Mouse (Mus musculus) midbrain, embryonic 14.5 days (tissue): ENCODE measurements around the gene Gm28729. TPM values are rescaled to one million over a fixed set of nuclear protein-coding genes. Genes with fewer than 3 reads are reported as not detected.

Source experiments
- ATAC-seq: fragments of 200-750 bp; cut with Nextera tagmentation; 2 replicates; pipeline ENCODE4 v1.8.0; 2017; ENCODE audit warnings: moderate number of reproducible peaks, moderate library complexity; ENCODE audit not compliant: low FRiP score, low TSS enrichment
- DNase-seq: peaks from one replicate; pipeline ENCODE4 v3.0.0-alpha.2; 2015
- H3K27ac ChIP-seq: fragments of 300-500 bp; sonication (generic); replicated peaks from 2 replicates; pipeline ENCODE4 v1.5.1; 2014; ENCODE audit warnings: mild to moderate bottlenecking, low read depth, low read length, moderate library complexity
- H3K27me3 ChIP-seq: fragments of 300-500 bp; sonication (generic); 2 replicates; pipeline ENCODE4 v1.6.1; 2014; ENCODE audit warnings: low read length, control low read depth, mixed read lengths; ENCODE audit not compliant: control insufficient read depth, insufficient read depth
- H3K36me3 ChIP-seq: fragments of 300-500 bp; sonication (generic); 2 replicates; pipeline ENCODE4 v1.6.1; 2014; ENCODE audit warnings: low read length, control low read depth; ENCODE audit not compliant: control insufficient read depth, insufficient read depth
- H3K4me1 ChIP-seq: fragments of 300-500 bp; sonication (generic); 2 replicates; pipeline ENCODE4 v1.6.1; 2014; ENCODE audit warnings: mild to moderate bottlenecking, antibody characterized with exemption, low read length, control low read depth; ENCODE audit not compliant: control insufficient read depth, insufficient read depth
- H3K4me2 ChIP-seq: fragments of 300-500 bp; sonication (generic); 2 replicates; pipeline ENCODE4 v1.6.1; 2014; ENCODE audit warnings: mild to moderate bottlenecking, low read length, moderate library complexity
- H3K4me3 ChIP-seq: fragments of 300-500 bp; sonication (generic); replicated peaks from 2 replicates; pipeline ENCODE4 v1.5.1; 2014; ENCODE audit warnings: low read depth, low read length
- H3K9ac ChIP-seq: fragments of 300-500 bp; sonication (generic); replicated peaks from 2 replicates; pipeline ENCODE4 v1.6.1; 2014; ENCODE audit warnings: mild to moderate bottlenecking, low read length, moderate library complexity
- H3K9me3 ChIP-seq: fragments of 300-500 bp; sonication (generic); 2 replicates; pipeline ENCODE4 v1.6.1; 2016; ENCODE audit warnings: low read length, control low read depth, mixed read lengths; ENCODE audit not compliant: control insufficient read depth
- WGBS: fragments of 180-500 bp; shearing (Covaris S2); extraction: QIAGEN DNeasy Blood & Tissue Kit; methylation state at CpG from one replicate; pipeline ENCODE4 v1.1.7; 2014; 5-methylcytosine and 5-hydroxymethylcytosine counted together
- polyA plus RNA-seq: library from polyadenylated mRNA; unstranded; fragments of >200 nt; fragmentation: Nextera tagmentation; extraction: Ambion mirVana; gene quantifications from 2 replicates; pipeline ENCODE4 v1.2.1, GENCODE M21; 2014

The Gm28729 gene
- not detected in 2 replicates for polyA plus RNA-seq

GRCm38 (mm10) chr9:96524972-96525506 lies at the start of gene Gm28729:
Gm28729 (minus strand) TSS chr9:96525264.
- H3K9me3 ChIP-seq: no peaks in the 10 kb centered on the region
- no peak within 1 kb of the TSS for H3K4me3 ChIP-seq
- H3K27me3 ChIP-seq: no peaks in the 10 kb centered on the region
- H3K9ac ChIP-seq: no peak within 1 kb of the TSS
- H3K36me3 ChIP-seq: no peaks in the 10 kb centered on the region
- WGBS: 49% methylated on average over 12 of the region's 12 CpGs
- ATAC-seq (no peak), DNase-seq (no peak)
- H3K27ac ChIP-seq: no peak within 1 kb of the TSS
- no peak within 1 kb of the TSS for H3K4me2 ChIP-seq
- no peaks in the 10 kb centered on the region for H3K4me1 ChIP-seq

- Histone ChIP-seq H3K4me2 (no peak overlapping the region), H3K9ac (no peak overlapping the region), H3K27me3 (no peaks in the 10 kb centered on the region), H3K36me3 (peaks cover 27% of the 10 kb centered on the region), H3K4me3 (no peak overlapping the region), H3K27ac (no peak overlapping the region), H3K9me3 (no peaks in the 10 kb centered on the region), H3K4me1 (no peaks in the 10 kb centered on the region)
- peak; percentile 82 for DNase-seq
- 9% methylated on average over 1 of the region's 1 CpGs for WGBS
- ATAC-seq: no peak
Measured at GRCm38 (mm10) chr9:96573252-96573651, 48.2 kb upstream of the Gm28729 start.

GRCm38 (mm10) chr9:96572754-96573153 lies 47.7 kb upstream of the Gm28729 start:
- no peak for ATAC-seq
- WGBS: 85% methylated on average over 9 of the region's 9 CpGs
- H3K9ac ChIP-seq: no peak overlapping the region
- no peak overlapping the region for H3K4me3 ChIP-seq
- H3K36me3 ChIP-seq: peaks cover 27% of the 10 kb centered on the region
- H3K4me2 ChIP-seq: no peak overlapping the region
- H3K4me1 ChIP-seq: no peaks in the 10 kb centered on the region
- H3K9me3 ChIP-seq: no peaks in the 10 kb centered on the region
- no peaks in the 10 kb centered on the region for H3K27me3 ChIP-seq
- H3K27ac ChIP-seq: no peak overlapping the region
- DNase-seq: no peak

GRCm38 (mm10) chr9:96566470-96566996 lies 41.5 kb upstream of the Gm28729 start:
- H3K4me3 ChIP-seq: no peak overlapping the region
- ATAC-seq (no peak), DNase-seq (no peak)
- no peaks in the 10 kb centered on the region for H3K9me3 ChIP-seq
- no peaks in the 10 kb centered on the region for H3K27me3 ChIP-seq
- no peak overlapping the region for H3K4me2 ChIP-seq
- no peak overlapping the region for H3K27ac ChIP-seq
- 91% methylated on average over 8 of the region's 8 CpGs for WGBS
- no peaks in the 10 kb centered on the region for H3K4me1 ChIP-seq
- peaks cover 26% of the 10 kb centered on the region for H3K36me3 ChIP-seq
- no peak overlapping the region for H3K9ac ChIP-seq

GRCm38 (mm10) chr9:96563501-96563900 lies 38.4 kb upstream of the Gm28729 start:
- 96% methylated on average over 4 of the region's 4 CpGs for WGBS
- H3K36me3 ChIP-seq: peaks cover 35% of the 10 kb centered on the region
- no peaks in the 10 kb centered on the region for H3K4me1 ChIP-seq
- DNase-seq (no peak), ATAC-seq (no peak)
- H3K27ac ChIP-seq: no peak overlapping the region
- H3K4me2 ChIP-seq: no peak overlapping the region
- no peaks in the 10 kb centered on the region for H3K9me3 ChIP-seq
- no peak overlapping the region for H3K9ac ChIP-seq
- H3K27me3 ChIP-seq: no peaks in the 10 kb centered on the region
- no peak overlapping the region for H3K4me3 ChIP-seq

GRCm38 (mm10) chr9:96559148-96559547 lies 34.1 kb upstream of the Gm28729 start:
- no peak overlapping the region for H3K27ac ChIP-seq
- no peak overlapping the region for H3K4me2 ChIP-seq
- H3K9ac ChIP-seq: no peak overlapping the region
- H3K36me3 ChIP-seq: peaks cover 29% of the 10 kb centered on the region
- no peaks in the 10 kb centered on the region for H3K9me3 ChIP-seq
- no peak overlapping the region for H3K4me3 ChIP-seq
- ATAC-seq (no peak), DNase-seq (no peak)
- WGBS: 95% methylated on average over 6 of the region's 6 CpGs
- H3K27me3 ChIP-seq: no peaks in the 10 kb centered on the region
- no peaks in the 10 kb centered on the region for H3K4me1 ChIP-seq

- Histone ChIP-seq H3K27ac (no peak overlapping the region), H3K9me3 (no peaks in the 10 kb centered on the region), H3K9ac (no peak overlapping the region), H3K4me3 (no peak overlapping the region), H3K4me1 (no peaks in the 10 kb centered on the region), H3K36me3 (peaks cover 29% of the 10 kb centered on the region), H3K27me3 (no peaks in the 10 kb centered on the region), H3K4me2 (no peak overlapping the region)
- DNase-seq (no peak), ATAC-seq (no peak)
- WGBS: 80% methylated on average over 1 of the region's 1 CpGs
Measured at GRCm38 (mm10) chr9:96558594-96558993, 33.5 kb upstream of the Gm28729 start.

- 92% methylated on average over 1 of the region's 1 CpGs for WGBS
- Histone ChIP-seq H3K9me3 (no peaks in the 10 kb centered on the region), H3K4me2 (no peak overlapping the region), H3K27ac (no peak overlapping the region), H3K4me1 (no peaks in the 10 kb centered on the region), H3K27me3 (no peaks in the 10 kb centered on the region), H3K36me3 (peaks cover 29% of the 10 kb centered on the region), H3K4me3 (no peak overlapping the region), H3K9ac (no peak overlapping the region)
- DNase-seq (no peak), ATAC-seq (no peak)
Measured at GRCm38 (mm10) chr9:96554095-96554494, 29.0 kb upstream of the Gm28729 start.

- Histone ChIP-seq H3K9me3 (no peaks in the 10 kb centered on the region), H3K36me3 (peaks cover 28% of the 10 kb centered on the region), H3K4me1 (no peaks in the 10 kb centered on the region; the same call in 1 of the 2 replicates), H3K9ac (no peak overlapping the region), H3K27ac (no peak overlapping the region), H3K4me3 (no peak overlapping the region), H3K27me3 (no peaks in the 10 kb centered on the region), H3K4me2 (no peak overlapping the region)
- DNase-seq (no peak), ATAC-seq (no peak)
- 93% methylated on average over 13 of the region's 13 CpGs for WGBS
Measured at GRCm38 (mm10) chr9:96545410-96545809, 20.3 kb upstream of the Gm28729 start.
